Mouse (Mus musculus) midbrain, embryonic 14.5 days (tissue): Measurements from ENCODE around the gene Prr19. TPM values are rescaled to one million over a fixed set of nuclear protein-coding genes. Genes with fewer than 3 reads are reported as not detected.

Experiments
- ATAC-seq: fragments of 200-750 bp; cut with Nextera tagmentation; 2 replicates; pipeline ENCODE4 v1.8.0; 2017; ENCODE audit warnings: moderate number of reproducible peaks, moderate library complexity; ENCODE audit not compliant: low FRiP score, low TSS enrichment
- DNase-seq: peaks from one replicate; pipeline ENCODE4 v3.0.0-alpha.2; 2015
- H3K27ac ChIP-seq: fragments of 300-500 bp; sonication (generic); replicated peaks from 2 replicates; pipeline ENCODE4 v1.5.1; 2014; ENCODE audit warnings: mild to moderate bottlenecking, low read depth, low read length, moderate library complexity
- H3K27me3 ChIP-seq: fragments of 300-500 bp; sonication (generic); 2 replicates; pipeline ENCODE4 v1.6.1; 2014; ENCODE audit warnings: low read length, control low read depth, mixed read lengths; ENCODE audit not compliant: control insufficient read depth, insufficient read depth
- H3K36me3 ChIP-seq: fragments of 300-500 bp; sonication (generic); 2 replicates; pipeline ENCODE4 v1.6.1; 2014; ENCODE audit warnings: low read length, control low read depth; ENCODE audit not compliant: control insufficient read depth, insufficient read depth
- H3K4me1 ChIP-seq: fragments of 300-500 bp; sonication (generic); 2 replicates; pipeline ENCODE4 v1.6.1; 2014; ENCODE audit warnings: mild to moderate bottlenecking, antibody characterized with exemption, low read length, control low read depth; ENCODE audit not compliant: control insufficient read depth, insufficient read depth
- H3K4me2 ChIP-seq: fragments of 300-500 bp; sonication (generic); 2 replicates; pipeline ENCODE4 v1.6.1; 2014; ENCODE audit warnings: mild to moderate bottlenecking, low read length, moderate library complexity
- H3K4me3 ChIP-seq: fragments of 300-500 bp; sonication (generic); replicated peaks from 2 replicates; pipeline ENCODE4 v1.5.1; 2014; ENCODE audit warnings: low read depth, low read length
- H3K9ac ChIP-seq: fragments of 300-500 bp; sonication (generic); replicated peaks from 2 replicates; pipeline ENCODE4 v1.6.1; 2014; ENCODE audit warnings: mild to moderate bottlenecking, low read length, moderate library complexity
- H3K9me3 ChIP-seq: fragments of 300-500 bp; sonication (generic); 2 replicates; pipeline ENCODE4 v1.6.1; 2016; ENCODE audit warnings: low read length, control low read depth, mixed read lengths; ENCODE audit not compliant: control insufficient read depth
- WGBS: fragments of 180-500 bp; shearing (Covaris S2); extraction: QIAGEN DNeasy Blood & Tissue Kit; methylation state at CpG from one replicate; pipeline ENCODE4 v1.1.7; 2014; 5-methylcytosine and 5-hydroxymethylcytosine counted together
- polyA plus RNA-seq: library from polyadenylated mRNA; unstranded; fragments of >200 nt; fragmentation: Nextera tagmentation; extraction: Ambion mirVana; gene quantifications from 2 replicates; pipeline ENCODE4 v1.2.1, GENCODE M21; 2014

The Prr19 gene
- polyA plus RNA-seq, 1 experiment from 2014 or later = 3.0 TPM

DNA sequence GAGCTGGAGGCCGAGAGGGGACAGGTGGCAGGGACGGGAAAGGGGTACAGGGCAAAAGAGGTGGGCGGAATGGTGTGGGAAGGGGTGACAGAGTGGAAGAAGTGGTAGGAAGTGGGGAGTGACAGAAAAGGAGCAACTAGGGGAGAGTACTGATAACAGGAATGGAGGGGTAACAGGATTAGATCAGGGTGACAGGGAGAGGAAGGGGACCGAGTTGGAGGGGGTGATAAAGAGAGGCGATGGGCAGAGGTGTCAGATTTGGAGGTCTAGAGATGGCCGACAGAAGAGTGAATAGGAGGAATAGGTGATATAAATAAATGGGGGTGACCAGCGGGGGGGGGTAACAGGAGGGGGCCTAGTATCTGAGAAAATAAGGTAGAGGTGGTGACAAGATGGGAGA is 32.6 kb upstream of the Prr19 start:
- Histone ChIP-seq H3K4me3 (peak overlapping the region; percentile 62), H3K9ac (peak overlapping the region; percentile 80), H3K4me1 (peaks cover 19% of the 10 kb centered on the region), H3K9me3 (no peaks in the 10 kb centered on the region), H3K27me3 (no peaks in the 10 kb centered on the region), H3K27ac (peak overlapping the region; percentile 80), H3K36me3 (peaks cover 25% of the 10 kb centered on the region), H3K4me2 (peak overlapping the region; percentile 83)
- ATAC-seq (no peak), DNase-seq (no peak)
- 1% methylated on average over 7 of the region's 7 CpGs for WGBS

- 50% methylated on average over 4 of the region's 4 CpGs for WGBS
- no peak for DNase-seq
- Histone ChIP-seq H3K36me3 (peaks cover 26% of the 10 kb centered on the region), H3K4me2 (peak overlapping the region; percentile 83), H3K27me3 (no peaks in the 10 kb centered on the region), H3K9ac (peak overlapping the region; percentile 80), H3K4me3 (peak overlapping the region; percentile 62), H3K4me1 (peaks cover 21% of the 10 kb centered on the region), H3K27ac (0 out of 2 replicates have a peak overlapping the region, but pooled peaks have one; percentile 80), H3K9me3 (no peaks in the 10 kb centered on the region)
- no peak for ATAC-seq
These were observed 32.2 kb upstream of the Prr19 start for GRCm38 (mm10) chr7:25269029-25269428.

GRCm38 (mm10) chr7:25269545-25270271 is 31.5 kb upstream of the Prr19 start:
- DNase-seq = no peak
- H3K9me3 ChIP-seq = no peaks in the 10 kb centered on the region
- H3K4me2 ChIP-seq = peak overlapping the region; percentile 83
- H3K36me3 ChIP-seq = peaks cover 28% of the 10 kb centered on the region
- ATAC-seq = no peak
- H3K4me1 ChIP-seq = peaks cover 23% of the 10 kb centered on the region
- no peaks in the 10 kb centered on the region for H3K27me3 ChIP-seq
- peak overlapping the region; percentile 80; the same call in 1 of the 2 replicates for H3K9ac ChIP-seq
- WGBS = 82% methylated on average over 8 of the region's 8 CpGs
- H3K27ac ChIP-seq = no peak overlapping the region
- peak overlapping the region; percentile 62 for H3K4me3 ChIP-seq

DNA sequence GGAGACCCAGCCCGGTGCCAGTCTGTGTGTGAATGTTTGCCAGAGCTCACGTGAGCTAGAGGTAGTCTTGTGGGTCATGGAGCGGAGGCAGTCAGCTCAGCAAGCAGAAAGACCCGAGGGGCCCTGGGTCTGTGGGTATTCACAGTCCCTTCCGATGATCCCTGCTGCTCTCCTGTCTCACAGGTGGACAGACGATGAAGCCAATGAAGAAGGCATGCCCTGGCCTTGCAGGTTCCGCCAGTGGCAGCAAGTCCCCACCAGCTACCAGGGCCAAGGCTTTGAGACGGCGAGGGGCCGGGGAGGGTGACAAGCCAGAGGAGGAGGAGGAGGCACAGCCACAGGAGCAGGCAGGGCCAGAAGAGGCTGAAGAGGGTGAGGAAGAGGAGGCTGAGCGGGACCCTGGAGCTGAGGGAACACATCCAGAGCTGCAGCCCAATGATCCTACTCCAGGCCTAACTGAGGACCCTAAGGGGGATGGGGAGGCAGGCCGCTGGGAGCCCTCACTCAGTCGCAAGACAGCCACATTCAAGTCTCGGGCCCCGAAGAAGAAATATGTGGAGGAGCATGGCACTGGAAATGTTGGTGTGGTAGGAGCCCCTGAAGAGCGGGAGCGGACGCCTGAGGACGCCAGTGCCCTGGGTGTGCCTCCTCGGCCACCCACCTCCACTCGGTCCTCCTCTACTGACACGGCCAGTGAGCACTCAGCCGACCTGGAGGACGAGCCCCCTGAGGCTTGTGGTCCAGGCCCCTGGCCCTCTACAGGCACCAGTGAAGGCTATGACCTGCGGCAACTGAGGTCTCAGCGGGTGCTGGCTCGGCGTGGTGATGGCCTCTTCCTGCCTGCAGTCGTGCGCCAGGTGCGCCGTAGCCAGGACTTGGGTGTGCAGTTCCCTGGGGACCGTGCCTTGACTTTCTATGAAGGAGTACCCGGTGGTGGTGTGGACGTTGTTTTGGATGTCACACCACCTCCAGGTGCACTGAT is 30.3 kb upstream of the Prr19 start:
- 90% methylated on average over 35 of the region's 35 CpGs for WGBS
- peaks cover 30% of the 10 kb centered on the region for H3K4me1 ChIP-seq
- ATAC-seq = no peak

DNA sequence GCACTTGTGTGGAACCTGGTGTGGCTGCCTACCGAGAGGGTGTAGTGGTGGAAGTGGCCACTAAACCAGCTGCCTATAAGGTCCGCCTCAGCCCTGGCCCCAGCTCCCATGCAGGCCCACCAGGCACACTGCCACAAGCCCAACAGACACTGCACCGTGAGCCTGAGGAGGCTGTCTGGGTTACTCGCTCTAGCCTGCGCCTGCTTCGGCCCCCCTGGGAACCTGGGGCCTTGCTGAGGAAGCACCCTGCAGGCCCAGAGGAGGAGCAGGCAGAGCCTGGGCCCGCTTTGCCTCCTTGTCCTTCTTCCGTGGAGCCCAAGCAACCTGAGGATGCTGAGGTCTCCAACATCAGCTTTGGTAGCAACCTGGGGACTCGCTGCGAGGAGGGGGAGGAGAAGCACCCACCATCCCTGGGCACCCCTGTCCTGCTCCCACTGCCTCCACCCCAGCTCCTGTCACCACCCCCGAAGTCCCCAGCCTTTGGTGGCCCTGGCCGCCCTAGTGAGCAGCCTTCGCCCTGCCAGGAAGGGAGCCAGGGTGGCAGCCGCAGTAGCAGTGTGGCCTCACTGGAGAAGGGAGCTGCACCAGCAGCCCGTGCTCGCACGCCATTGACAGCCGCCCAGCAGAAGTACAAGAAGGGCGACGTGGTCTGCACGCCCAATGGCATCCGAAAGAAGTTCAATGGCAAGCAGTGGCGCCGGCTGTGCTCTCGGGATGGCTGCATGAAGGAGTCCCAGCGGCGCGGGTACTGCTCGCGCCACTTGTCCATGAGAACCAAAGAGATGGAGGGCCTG is 29.4 kb upstream of the Prr19 start:
- H3K4me2 ChIP-seq = no peak overlapping the region
- no peaks in the 10 kb centered on the region for H3K9me3 ChIP-seq
- no peak overlapping the region for H3K27ac ChIP-seq
- no peak for ATAC-seq
- peaks cover 32% of the 10 kb centered on the region for H3K36me3 ChIP-seq
- H3K27me3 ChIP-seq = no peaks in the 10 kb centered on the region
- WGBS = 90% methylated on average over 29 of the region's 30 CpGs
- peaks cover 29% of the 10 kb centered on the region for H3K4me1 ChIP-seq
- no peak overlapping the region for H3K9ac ChIP-seq
- H3K4me3 ChIP-seq = no peak overlapping the region
- no peak for DNase-seq

More for the DNA sequence above, 30.3 kb upstream of the Prr19 start:
- no peak overlapping the region for H3K4me2 ChIP-seq
- H3K27me3 ChIP-seq = no peaks in the 10 kb centered on the region
- no peak overlapping the region for H3K27ac ChIP-seq
- H3K9ac ChIP-seq = no peak overlapping the region
- no peak for DNase-seq
- H3K4me3 ChIP-seq = no peak overlapping the region
- no peaks in the 10 kb centered on the region for H3K9me3 ChIP-seq
- peaks cover 32% of the 10 kb centered on the region for H3K36me3 ChIP-seq

- no peak for DNase-seq
- Histone ChIP-seq H3K4me1 (peaks cover 30% of the 10 kb centered on the region), H3K27me3 (no peaks in the 10 kb centered on the region), H3K27ac (no peak overlapping the region), H3K9ac (no peak overlapping the region; the same call in 1 of the 2 replicates), H3K4me2 (no peak overlapping the region), H3K4me3 (no peak overlapping the region), H3K9me3 (no peaks in the 10 kb centered on the region), H3K36me3 (peaks cover 32% of the 10 kb centered on the region)
- WGBS = 89% methylated on average over 38 of the region's 38 CpGs
- no peak for ATAC-seq
These were observed 28.6 kb upstream of the Prr19 start for GRCm38 (mm10) chr7:25272445-25273258.

- Histone ChIP-seq H3K9me3 (no peaks in the 10 kb centered on the region), H3K36me3 (peaks cover 32% of the 10 kb centered on the region), H3K9ac (peak overlapping the region; percentile 7; the same call in 1 of the 2 replicates), H3K4me3 (no peak overlapping the region), H3K4me1 (peaks cover 34% of the 10 kb centered on the region), H3K27ac (no peak overlapping the region), H3K4me2 (no peak overlapping the region), H3K27me3 (no peaks in the 10 kb centered on the region)
- ATAC-seq (no peak), DNase-seq (no peak)
- WGBS = 92% methylated on average over 22 of the region's 22 CpGs
These were observed 27.7 kb upstream of the Prr19 start for GRCm38 (mm10) chr7:25273259-25274241.
